Mouse (Mus musculus): ENCODE data around the gene Bicdl1.

DNA sequence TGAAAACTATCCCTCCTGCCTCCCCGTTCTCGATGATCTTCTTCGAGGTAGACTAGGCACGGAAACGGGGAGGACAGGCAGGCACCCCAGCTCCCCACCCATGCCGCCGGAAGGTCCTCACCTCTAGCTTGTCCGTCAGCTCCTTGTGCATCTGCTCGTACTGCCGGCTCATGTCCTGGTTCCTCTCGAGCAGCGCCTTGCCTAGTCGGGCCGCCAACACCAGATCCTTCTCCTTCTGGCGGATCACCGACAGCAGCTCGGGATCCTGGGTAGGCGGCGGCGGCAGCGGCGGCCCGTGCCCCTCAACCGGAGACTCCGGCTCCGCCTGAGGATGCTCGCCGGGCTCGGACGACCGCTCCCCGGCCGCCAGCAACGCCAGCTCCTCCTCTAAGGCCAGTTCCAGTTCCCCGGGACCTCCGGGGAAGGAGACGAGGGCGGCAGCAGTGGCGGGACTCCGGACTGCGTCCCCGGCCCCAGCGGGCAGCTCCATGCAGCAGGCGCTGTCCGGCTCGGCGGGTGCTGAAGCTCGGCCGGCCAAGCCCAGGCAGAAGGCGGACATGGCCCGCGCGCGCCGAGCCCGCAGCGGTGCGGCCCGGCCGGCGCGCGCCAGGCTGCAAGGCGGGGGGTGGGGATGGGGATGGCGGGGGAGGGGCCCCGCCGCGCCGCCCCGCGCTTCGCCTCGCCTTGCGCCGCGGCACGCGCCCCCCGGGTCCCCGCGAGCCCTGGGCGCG is at the start of gene Bicdl1:
- TF ChIP-seq CTCF (IDR thresholded peaks at IDR 0.05; ENCODE audit: control insufficient read depth, insufficient read depth, insufficient read length) (no peak), MYOG (IDR thresholded peaks at IDR 0.05; ENCODE audit: control insufficient read depth, extremely low read depth, insufficient read length) (no peak), MYOD1 (IDR thresholded peaks at IDR 0.05; ENCODE audit: control insufficient read depth, insufficient read length, low read depth) (no peak)
